Mouse (Mus musculus): ENCODE data around the gene Nab1.

GRCm38 (mm10) chr1:52506211-52506610 lies 5.7 kb upstream of the Nab1 start:
- no peak for TF ChIP-seq MAFK (IDR thresholded peaks at IDR 0.05; ENCODE audit: borderline replicate concordance, low read depth, low read length)
- no peak for TF ChIP-seq CTCF (IDR thresholded peaks at IDR 0.05 in 2 of 3, conservative IDR thresholded peaks at IDR 0.05 in 1 of 3; ENCODE audit: control insufficient read depth in 1 of 3, insufficient read depth in 1 of 3, low read depth in 2 of 3, low read length in 3 of 3, poor library complexity in 1 of 3, severe bottlenecking in 1 of 3)
- TF ChIP-seq EP300 (IDR thresholded peaks at IDR 0.05; ENCODE audit: low read depth in 1 of 2, low read length in 2 of 2): no peak
- TF ChIP-seq UBTF (IDR thresholded peaks at IDR 0.05; ENCODE audit: borderline replicate concordance, insufficient read depth, low read depth, low read length): no peak
- no peak for TF ChIP-seq POLR2AphosphoS2 (IDR thresholded peaks at IDR 0.05; ENCODE audit: low read length)
- TF ChIP-seq USF1 (IDR thresholded peaks at IDR 0.05; ENCODE audit: low read depth, low read length): no peak
- no peak for TF ChIP-seq MYC (IDR thresholded peaks at IDR 0.05; ENCODE audit: low read depth, low read length)
- no peak for TF ChIP-seq POLR2A (IDR thresholded peaks at IDR 0.05; ENCODE audit: control insufficient read depth in 1 of 2, insufficient read depth in 1 of 2, low read depth in 1 of 2, low read length in 2 of 2, poor library complexity in 1 of 2)

Measured in MEL (cell line).